Mouse (Mus musculus) mouse trophoblast stem cell (cell line): ENCODE results near the gene Dars2.
"Not testable (repeated sequence)": the region's sequence is repeated elsewhere in the genome, so short reads cannot be mapped to it uniquely, and the experiment has no call there.

Source experiments
- in situ Hi-C, 2 experiments: fragments of 300-500 bp; cut with MseI, MboI; formaldehyde crosslinking; loops; 2 replicates in 1 of 2; 3 replicates in 1 of 2; pipeline ENCODE4 v1.15.1; 2025

Gene Dars2

DNA sequence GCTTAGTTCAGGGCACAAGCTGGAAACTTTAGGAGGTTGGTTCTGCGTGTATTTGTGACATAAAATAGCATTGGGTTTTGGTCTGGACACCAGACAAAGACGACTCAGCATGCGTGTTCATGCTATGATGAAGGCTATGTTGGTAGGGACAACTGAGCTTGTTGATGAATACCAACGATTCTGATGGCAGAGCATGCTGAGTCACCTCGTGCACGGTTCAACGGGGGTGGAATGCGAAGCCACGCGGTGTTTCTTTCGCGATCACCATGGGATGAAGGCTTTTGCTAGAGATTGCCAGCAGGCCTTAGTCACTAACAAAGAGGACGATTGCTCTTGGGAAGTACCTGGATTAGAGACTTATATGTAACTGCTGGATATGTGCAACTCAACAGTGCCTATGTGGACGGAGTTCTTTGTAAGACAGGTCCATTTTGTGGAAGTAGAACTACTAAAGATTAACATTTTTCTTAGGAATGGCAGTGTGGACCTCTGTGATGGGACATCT is 35.1 kb downstream of the Dars2 start:
- in situ Hi-C loops: no loop called here

GRCm38 (mm10) chr1:161034435-161035280 is 35.8 kb downstream of the Dars2 start, which contains the start of gene Zbtb37:
TSS of gene Zbtb37 (minus strand) at chr1:161034849.
- in situ Hi-C loops: no loop called here

GRCm38 (mm10) chr1:161033856-161034434 is 36.5 kb downstream of the Dars2 start:
- in situ Hi-C loops: no loop called here

DNA sequence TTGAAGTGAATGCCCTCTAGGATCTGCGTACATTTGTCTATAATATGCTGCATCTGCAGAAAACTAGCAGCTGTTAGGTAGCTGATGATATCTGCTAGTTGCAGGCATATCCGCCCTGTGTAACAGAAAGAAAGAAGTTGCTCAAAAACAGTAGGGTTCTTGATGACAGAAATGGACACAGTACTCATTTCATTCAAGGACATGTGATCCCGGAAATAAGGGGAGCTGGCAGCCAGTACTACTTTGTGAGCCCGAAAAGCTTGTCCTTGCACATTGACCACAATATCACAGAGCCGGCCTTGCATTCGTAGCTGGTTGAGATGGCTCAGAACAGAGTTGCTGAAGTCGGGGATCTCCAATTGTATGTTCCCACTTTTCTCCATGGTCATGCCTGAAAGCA is 38.1 kb downstream of the Dars2 start:
- in situ Hi-C loops: no loop called here

- in situ Hi-C loops: no loop called here
Observed at GRCm38 (mm10) chr1:161031881-161032280, 38.6 kb downstream of the Dars2 start.

- in situ Hi-C loops: no loop called here
Observed at GRCm38 (mm10) chr1:161030058-161030457, 40.4 kb downstream of the Dars2 start.

DNA sequence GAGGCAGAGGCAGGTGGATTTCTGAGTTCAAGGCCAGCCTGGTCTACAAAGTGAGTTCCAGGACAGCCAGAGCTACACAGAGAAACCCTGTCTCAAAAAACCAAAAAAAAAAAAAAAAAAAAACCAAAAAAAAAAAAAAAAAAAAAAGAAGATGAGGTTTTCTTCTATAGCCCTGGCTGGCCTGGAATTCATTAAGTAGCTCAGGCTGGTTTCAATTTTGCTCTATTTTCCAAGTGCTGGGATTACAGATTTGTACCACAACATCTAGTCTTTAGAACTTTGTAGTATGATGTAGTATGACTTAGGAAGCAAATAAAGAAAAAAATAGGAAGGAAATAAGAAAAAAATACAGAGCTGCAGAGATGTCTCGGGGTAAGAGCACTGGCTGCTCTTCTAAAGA is 42.0 kb downstream of the Dars2 start:
- in situ Hi-C loops: not testable (repeated sequence)

DNA sequence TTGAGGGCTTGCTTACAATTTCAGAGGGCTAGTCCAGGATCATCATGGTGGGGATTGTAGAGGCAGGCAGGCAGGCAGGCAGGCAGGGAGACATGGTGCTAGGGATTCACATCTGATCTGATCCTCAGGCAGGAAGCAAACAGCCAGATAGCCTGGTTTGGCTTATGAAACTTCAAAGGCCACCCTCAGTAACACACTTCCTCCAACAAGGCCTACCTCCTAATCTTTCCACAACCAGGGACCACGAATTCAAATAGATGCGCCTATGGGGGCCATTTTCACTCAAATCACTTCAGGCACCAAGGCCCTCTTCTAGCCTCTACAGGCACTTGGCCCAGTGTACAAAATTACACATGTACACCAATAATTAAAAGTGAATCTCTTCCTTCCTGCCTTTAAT is 43.3 kb downstream of the Dars2 start:
- in situ Hi-C loops: no loop called here

DNA sequence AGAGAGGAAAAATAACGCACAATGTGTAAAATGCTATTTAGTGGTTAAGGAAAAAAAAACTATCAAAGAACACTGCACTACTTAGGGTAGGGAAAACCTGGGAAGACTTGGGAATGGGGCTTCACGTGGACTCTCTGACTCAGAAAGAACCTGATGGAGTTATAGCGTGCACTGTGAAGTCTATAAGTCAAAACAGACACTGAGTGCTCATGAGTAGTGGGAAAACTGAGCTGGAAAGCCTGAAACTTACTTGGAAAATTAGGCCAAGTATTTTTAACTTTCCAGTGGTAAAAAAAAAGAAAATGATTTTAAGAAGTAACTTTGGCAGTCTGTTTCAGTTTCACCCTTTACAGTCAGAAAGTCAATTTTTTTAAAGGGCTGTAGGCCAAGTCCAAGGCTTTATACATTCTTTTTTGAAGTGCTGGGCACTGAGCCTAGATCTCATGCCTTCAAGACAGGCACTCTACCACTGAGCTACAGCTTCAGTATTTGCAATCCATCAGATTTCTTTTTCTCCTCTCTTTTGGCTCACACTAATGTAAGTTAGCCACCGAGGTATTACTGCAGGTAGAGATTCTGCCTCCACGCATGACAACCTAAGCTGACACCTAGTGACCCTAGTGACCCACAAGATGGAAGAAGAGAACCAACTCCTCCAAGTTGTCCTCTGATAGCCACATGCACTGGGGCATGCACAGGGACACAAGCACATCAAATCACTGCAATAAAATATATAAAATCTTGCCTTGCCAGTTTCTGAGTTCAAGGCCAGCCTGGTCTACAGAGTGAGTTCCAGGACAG is 44.8 kb downstream of the Dars2 start:
- in situ Hi-C loops: no loop called here

DNA sequence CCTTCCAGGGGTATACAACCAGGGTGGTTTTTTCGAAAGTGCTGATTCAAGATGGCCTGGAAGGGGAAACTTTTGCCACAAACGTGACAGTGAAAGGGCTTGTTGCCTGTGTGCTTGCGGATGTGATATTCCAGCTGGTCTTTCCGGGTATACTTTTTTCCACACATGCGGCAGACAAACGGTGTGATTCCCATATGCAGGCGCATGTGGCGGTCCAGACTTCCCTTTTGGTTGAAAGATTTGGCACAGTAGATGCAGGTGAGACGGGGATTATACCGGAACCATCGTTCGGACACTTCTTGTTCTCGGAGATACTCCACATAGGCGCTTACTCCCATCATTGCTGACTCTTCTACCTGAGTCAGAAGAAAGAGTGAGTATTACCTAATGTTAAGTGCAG is 50.4 kb downstream of the Dars2 start:
- in situ Hi-C loops: no loop called here

GRCm38 (mm10) chr1:161016378-161016777 is 54.1 kb downstream of the Dars2 start:
- in situ Hi-C loops: no loop called here

GRCm38 (mm10) chr1:161010436-161010835 is 60.0 kb downstream of the Dars2 start:
- in situ Hi-C loops: no loop called here

DNA sequence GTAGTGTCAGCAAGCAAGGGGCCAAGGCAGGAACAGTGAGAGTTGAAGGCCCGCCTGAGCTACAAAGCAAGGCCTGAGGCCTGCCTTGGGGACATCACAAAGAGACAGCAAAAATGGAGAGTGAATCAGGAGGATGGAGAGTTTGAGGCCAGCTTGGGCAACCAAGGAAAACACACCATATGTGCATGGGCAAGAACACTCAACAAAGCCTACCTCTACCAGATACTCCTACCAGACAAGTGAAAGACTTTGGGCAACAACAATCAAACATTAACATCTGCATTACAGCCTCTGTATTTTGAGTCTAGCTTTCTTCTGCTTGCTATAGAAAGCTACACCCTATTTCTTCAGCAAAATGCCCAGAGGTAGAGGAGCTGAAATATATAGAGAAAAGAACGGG is 62.4 kb downstream of the Dars2 start:
- in situ Hi-C loops: no loop called here

DNA sequence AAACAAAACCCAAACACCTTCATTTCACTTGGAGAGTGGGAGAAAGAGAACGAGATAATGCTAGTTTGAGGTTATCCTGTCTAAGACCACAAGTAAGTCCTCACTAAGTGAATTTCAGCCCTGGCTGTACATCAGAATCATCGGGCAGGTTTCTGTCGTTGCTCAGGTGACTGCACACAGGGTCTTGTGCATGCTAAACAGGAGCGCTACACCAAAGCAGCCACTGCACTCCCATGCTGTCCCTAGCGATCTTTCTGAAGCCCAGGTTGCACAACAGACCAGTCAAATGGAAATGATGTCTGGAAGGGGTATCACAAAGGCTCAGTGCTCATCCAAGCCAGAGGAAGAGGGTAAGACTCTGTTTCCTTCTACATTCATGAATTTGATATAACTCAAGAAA is 64.0 kb downstream of the Dars2 start:
- in situ Hi-C loops: no loop called here

- in situ Hi-C loops: no loop called here
Observed at GRCm38 (mm10) chr1:161005526-161005925, 64.9 kb downstream of the Dars2 start.

- in situ Hi-C loops: no loop called here
Observed at GRCm38 (mm10) chr1:161004942-161005341, 65.5 kb downstream of the Dars2 start.

- in situ Hi-C loops: no loop called here
Observed at GRCm38 (mm10) chr1:160993851-160994250, 76.6 kb downstream of the Dars2 start.
